Mouse (Mus musculus) cerebellum, adult 11 months (tissue): ENCODE measurements around the gene Atf3.
"Not testable (repeated sequence)": the region's sequence is repeated elsewhere in the genome, so short reads cannot be mapped to it uniquely, and the experiment has no call there.

Experiments used
- DNase-seq: peaks from one replicate; pipeline ENCODE4 v3.0.0; 2022

Gene Atf3

DNA sequence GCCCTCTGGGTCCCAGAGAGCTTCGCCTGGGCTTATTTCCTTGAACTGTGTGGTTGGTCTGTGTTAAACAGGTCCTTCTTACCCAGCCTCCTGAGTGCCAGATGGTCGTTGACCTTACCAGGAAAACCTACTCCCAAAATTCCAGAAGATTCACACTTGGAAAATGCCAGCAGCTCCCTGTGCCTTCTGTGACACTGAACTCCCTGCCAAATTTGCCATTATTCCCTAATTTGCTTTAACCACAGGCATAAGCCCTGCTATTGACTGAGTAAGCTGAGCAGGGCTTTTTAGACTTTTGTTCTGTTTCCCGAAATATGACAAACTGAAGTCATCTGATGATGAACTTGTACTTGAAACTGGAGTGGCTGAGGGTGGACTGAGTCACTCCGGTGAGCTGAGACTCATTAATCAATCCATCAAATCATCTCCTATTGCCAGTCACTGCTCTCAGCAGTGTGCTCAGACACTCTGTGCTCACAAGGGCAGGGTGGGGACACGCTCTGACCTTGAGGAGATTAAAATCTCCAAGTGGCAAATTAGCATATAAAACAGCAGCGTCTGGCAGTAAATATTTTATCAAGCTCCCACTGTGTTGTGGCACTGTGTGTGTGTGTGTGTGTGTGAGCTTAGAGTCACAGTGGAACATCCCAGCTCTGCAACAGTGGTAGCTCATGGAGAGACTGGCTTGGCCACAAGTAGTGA lies 28.0 kb downstream of the Atf3 start:
- no peak for DNase-seq

DNA sequence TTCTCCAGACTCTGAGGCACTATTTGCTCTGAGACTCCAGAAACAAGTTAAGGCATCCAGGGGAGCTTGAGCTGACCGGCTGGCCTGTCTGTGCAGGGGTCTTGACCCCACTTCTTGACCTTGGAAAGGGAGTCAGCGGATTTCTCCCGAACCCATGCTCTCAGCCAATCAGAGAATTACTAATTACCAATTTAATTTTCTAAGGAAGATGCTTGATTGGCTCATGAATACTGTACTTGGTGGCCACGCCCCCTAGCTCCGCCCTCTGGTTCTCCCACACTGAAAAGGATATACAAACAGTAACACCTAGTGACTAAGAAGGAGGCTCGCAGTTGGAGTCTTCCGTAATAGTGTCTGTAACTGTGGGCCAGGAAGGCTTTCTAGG lies 31.5 kb downstream of the Atf3 start:
- no peak for DNase-seq

DNA sequence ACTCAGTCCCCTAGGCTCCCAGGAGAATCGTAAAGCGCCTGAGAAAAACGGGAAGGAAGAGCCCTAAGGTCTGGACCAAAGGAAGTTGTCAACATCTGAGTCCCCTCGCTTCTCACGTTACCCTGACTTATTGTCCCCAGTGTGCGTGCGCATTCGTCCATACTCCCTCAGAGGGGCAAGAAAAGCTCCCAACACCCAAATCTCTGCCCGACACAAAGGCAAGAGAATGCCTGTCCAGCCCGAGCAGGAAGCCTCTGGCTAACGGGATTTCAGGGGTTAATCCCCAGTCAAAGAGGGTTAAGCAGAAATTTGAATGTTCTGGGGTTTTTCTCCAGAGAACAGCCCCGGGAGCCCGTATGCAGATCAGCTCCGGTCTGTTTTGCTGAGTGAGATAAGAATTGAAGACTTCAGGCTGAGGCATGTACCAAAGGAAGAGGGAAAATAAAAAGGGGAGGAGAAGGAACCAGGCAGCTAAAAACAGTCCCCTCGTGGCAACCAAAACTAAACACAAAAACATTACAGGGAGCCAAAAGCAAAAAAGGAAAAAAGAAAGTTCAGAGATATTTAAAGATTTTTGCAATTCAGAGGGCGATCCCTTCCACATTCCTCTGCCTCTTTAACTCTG lies 32.0 kb downstream of the Atf3 start:
- no peak for DNase-seq

DNA sequence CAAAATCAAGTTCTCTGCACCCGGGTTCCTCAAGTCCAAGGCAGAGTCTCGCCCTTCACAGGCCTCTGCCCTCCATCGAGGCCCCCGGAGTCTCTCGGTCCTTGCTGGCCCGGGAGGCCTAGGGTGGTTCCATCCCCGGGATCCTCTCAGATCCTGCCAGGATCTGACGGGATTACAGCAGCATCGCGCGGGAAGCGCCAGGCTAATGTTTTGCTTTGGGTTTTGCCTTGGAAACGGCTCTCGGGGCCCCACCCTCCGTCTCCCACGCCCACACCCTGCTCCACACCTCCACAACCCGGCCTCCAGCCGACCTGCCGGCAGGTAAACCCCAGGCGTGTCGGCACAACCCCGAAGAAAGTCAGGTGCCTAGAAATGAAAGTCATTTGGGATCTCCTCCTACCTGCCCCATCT lies 33.0 kb downstream of the Atf3 start:
- DNase-seq: no peak

DNA sequence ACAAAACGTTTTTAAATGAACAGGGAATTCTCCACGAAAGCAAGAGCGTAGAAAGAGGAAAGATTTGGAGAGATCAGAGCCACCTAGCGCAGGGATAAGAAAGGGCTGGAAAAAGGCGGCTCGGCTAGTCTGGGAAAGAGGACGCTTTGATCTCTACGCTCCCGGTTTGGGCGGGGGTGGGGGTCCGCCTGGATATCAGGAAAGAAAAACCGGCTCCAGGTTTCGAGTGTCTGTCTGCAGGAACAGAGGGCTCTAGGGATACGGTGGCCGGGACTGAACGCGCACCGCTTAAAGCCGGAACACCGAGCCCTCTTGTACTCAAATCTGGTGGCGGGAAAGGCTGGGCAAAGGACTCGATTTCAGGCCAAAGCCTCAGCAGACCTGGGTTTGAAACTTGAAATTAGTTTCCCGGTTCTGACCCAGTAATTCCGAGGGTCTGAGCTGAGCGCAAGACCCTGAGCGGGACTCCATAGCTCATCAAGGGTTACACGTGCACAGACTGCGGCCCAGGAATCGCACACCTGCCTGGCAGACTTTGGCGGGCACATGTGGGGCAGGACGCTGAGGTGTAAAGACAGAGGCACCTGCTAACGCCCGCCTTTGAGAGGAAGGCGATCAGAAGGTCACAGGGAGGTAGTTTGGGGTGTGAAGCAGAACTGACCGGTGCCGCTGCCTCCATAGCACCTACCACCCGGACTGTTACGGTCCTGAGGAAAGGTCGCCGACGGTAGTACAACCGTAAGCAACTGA lies 33.6 kb downstream of the Atf3 start:
- DNase-seq: no peak

DNA sequence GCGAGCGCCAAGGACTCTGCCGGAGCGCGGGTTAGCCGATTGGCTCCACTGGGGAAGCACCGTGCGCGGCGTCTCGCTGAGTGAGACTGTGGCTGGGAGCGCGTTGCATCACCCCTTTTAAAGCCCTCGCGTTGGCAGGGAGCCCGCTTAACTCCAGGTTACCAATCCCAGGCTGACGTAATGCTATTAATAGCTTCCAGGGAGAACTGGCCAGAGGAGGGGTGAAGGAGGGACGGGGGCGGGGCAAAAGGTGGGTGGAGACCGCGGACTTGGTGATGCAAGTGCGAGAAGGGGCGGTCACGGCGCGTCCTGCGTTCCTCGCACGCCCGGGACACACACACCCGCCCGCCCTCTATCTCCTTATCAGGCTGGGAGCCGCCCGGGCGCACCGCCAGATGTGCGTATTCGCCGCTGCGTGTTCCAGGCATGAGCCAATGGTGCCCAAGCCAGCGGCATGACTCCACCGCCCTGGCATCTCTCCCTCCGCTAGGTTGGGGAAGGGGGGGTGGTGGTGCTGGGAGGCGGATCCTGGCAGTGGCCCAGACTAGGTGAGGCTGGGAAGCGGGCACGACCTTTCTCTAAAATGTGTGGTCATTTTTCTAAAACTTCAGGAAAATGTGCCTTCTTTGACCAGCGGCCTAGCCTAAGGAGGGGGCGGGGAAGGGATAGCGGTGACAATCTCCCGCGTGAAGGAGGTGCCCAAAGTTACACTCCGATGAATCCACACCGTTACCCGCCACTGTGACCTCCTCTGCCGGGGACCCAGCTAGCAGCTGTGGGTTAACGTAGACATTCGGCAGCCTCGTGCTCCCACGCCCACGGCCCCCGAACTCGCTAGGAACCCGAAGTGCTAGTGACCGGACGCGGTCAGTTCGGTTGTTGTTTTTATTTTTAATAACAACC lies 34.4 kb downstream of the Atf3 start:
- DNase-seq: peak; percentile 79

DNA sequence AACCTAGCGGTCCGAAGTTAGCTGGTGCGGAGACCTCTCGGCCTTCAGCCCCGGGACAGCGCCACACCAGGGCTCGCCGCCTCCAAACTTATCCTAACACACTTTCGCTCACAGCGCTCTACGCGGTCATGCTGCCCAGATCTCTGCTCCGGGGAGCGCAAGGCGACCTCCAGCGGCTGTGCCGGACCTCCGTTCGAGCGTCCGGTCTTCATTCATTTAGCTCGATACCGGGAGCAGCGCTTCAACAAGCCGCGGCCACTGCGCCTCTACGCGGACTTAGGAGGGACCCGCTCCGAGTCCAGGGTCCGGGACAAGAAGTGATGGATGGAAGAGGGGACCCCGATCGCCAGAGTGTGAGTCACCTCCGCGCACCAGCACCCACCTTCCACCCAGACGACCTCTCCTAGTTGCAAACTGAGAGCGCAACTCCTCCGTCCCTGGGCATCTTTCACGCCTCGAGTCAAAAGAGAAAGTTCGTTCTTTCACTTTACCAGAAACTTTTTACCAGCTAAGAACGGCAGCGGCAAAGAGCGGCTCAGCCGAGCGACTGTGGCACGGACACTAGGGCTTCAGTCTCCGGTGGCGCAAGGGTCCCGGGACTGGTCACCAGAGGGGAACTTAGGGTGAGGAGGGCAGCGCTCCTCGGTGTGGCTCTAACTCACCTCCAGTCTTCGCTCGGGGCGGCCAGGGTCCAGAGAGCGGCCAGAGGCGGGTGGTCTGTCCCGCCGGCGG lies 35.2 kb downstream of the Atf3 start:
- peak; percentile 38 for DNase-seq

DNA sequence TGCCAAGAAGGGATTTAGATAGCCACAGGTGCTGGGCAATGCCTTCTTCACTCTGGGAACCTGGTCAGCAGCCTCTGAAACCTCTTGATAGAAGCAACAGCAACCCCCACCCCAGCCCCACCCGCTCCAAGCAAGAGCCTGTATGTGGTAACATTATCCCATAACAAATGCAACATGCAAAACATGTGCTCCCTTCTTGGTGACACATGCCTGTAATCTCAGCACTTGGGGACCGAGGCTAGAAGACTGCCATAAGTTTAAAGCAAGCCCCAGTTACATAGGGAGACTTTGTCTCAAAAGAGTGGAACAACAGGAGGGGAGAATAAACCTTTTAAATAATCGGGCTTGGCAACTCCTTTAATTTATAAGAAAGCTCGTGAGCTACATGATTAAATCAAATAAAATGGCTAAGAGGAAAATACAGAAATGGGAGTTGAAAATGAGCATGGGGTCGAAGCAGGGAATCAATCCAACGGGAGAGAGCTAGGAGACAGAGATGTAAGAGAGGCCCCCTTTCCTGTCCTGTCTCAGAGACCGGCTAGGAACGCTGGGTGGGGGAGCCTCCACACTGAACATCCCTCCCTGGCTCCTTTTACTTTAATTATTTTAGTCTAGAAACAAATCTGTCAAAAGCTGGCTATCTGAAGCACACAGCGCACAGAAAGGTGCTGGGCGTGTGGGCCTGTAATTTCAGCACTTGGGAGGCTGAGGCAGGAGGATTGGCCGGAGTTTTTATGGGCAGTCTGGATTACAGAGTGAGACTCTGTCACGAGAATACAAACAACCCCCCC lies 36.2 kb downstream of the Atf3 start:
- no peak for DNase-seq

DNA sequence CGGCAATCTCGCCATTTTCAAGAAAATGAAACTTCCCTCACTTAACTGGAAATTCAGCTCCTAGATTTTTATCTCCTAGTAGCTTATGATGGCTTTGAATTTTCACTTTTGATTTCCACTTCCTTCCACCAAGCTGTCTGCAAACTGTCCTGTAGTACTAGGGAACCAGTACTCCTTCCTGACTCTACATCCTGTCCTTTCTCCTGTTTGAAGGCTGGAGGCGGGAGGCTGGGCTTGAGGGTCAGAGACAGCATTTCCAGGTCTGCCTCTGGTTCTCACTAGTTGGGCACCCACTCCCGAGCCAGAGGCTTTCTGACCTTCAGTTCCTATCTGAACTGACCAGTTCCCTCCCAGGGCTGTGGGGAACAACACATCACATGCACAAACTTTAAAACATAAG lies 37.4 kb downstream of the Atf3 start:
- DNase-seq: no peak

DNA sequence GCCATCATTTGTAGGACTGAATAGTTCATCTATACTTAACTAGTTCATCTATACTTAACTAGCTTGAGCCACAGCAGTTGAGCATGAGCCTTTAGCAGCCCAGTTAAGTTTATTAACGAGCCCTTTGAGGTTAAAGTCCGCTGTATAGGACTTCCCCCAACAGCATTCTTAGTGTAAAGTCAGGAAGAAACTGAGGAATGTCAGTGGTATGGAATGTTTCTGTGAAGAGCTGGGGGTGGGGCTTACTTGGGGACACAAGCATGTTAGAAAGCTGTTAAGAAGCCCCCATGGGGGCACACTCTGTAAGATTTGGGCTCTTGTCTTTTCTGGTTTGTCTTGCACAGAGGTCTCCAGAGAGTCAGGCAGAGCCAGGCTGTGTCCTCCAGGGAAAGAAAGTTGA lies 38.0 kb downstream of the Atf3 start:
- no peak for DNase-seq

DNA sequence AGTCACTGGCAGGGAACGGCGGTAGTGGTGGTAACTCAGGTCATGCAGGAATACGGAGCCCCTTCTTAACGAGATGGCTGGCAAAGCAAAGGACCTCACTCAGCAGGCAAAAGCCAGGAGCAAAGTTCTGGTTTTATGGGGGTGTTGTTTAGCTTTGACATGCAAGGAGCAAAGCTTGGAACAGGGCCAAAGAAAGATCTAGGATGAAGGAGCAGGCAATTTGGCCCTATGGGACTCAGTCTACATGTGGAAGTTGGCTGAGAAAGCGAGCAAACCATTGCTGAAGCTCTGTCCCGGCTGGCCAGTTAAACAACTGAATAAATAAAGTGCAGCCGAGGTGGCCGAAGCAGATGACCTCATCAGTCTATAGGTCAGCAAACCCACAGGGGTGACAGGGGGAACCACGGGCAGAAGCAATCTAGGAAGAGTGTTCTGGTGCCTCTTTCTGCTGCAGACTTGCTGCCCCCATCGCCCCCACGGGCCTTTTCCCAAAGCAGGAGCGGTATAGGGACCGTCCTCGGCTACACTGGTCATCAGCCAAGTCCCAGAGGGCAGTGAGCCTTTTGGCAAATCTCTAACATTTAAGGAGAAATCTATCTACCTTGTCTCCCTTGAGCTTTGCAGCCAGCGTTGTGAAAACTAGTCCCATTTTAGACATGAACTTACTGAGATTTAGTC lies 39.2 kb downstream of the Atf3 start:
- no peak for DNase-seq

DNA sequence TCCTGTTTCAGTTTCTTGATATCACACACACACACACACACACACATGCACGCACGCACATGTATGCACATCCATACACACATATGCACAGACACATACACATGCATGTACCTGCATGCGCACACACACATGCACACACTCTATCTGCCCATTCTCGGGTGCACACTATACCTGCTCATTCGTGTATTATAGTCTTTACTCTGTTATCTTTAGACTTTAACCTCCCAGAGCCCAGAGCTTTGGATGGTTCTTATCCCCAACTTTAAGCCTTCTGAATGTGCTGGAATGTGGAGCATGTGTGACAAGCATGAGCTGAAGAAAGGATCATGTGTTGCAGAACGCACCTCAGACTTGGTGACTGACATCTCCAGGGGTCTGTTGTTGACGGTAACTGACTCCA lies 41.0 kb downstream of the Atf3 start:
- no peak for DNase-seq

DNA sequence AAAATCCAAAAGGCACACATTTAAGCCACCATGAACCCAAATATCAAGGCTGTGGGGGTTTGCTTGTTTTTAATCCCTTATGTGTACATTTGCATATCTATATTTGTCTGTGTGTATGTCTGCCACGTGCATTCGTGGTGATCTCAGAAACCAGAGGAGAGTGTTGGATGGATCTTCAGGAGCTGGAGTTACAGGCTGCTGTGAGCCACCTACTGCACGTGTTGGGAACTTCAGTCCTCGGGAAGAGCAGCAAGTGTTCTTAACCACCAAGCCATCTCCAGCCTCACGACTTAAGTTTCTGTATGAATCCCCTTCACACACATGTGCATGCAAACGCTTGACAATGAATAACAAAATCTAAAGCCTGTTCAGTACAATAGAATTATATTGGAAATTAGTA lies 45.4 kb downstream of the Atf3 start:
- no peak for DNase-seq

DNA sequence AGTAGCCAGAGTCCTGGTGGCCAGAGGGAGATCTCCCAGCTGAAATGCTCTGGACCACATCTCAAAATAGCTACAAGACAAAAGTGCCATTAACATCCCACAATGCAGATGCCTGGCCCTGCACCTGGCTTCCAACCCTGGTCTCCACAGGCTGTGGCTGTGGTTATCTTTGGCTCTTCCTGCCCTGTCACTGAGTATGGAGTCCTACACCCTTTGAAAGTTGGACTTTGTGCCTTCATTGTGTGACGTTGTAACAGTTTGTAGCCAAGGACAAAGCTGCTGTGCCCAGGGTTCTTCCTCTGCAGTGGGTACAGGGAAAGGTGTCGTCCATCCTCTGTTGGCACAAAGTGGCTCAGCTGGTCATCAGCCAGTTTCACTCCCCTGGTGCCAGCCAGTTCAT lies 47.4 kb downstream of the Atf3 start:
- no peak for DNase-seq

DNA sequence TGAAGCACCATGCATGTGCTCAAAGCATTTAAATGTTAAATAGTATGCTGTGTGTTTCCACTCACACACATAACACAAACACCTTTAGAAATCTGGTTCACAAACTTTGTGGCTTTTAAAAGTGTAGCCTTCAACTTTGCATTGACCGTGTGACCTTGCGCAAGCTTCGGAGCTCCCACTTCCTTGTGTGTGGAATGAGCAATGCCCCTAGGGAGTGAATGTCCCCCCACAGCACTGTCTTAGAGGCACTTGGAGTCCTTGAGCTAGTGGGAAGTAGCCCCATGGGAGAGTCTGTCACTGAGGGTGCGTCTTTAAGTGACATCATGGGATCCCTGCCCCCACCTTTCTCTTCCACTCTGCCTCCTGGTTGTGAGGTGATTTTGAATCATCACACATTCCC lies 51.6 kb downstream of the Atf3 start:
- DNase-seq: no peak

DNA sequence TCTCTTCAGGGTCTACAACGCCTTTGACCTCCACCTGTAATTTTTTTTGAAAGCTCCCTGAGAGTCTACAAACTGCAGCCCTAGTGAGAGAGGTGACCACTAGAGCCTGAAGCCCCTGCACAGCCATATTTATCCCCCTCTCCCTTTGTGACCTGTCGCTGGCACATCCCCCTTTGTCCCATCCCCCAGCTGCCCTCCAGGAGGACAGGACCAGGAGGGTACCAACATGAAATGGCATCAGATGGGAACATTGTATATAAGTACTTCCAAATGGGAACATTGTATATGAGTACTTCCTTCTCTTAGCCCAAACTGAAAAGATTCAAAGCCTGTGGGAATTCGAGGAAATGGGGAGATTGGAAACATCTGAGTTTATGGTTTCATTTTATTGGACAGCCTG lies 53.1 kb downstream of the Atf3 start, which contains the start of gene Fam71a:
Gene Fam71a (minus strand): TSS at position 101 of the 400 bp plus-strand sequence.
- DNase-seq: no peak

DNA sequence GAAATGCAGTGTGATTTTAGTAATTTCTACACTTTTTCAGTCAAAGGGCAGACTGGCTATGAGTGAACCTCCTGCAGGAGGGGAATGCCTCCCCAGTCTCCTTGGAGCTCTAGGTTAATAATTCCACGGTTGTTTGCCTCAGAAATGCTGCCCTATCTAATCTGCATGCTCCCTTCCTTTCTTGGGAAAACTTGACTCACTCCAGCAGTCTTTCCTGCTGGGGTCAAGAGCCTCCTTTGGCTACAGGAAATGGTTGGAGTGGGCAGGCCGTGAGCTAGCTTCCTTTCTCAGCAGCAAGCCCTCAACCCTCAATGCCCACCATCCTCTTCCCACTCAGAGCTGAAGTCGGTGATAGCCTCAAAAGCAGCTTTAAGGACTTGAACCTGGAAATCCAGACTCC lies 63.5 kb downstream of the Atf3 start:
- DNase-seq: no peak

DNA sequence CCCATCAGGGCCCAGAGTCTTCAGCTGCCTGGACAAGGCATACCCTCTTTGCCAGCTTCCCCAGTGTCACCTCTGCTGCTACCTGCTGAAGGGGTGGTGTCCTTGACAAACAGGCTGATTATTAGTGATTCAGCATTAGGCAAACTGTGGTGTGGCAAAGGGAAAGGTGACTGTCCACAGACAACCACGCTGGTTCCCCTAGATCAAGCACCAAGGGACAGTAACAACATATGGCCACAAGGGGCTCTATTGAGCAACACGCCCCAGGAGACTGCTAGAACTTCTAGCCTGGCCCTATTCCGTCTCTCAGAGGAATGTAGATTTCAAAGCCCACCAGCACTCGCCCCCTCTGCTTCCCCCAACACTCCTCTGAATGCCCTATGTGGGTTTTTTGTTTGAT lies 64.8 kb downstream of the Atf3 start:
- peak; percentile 15 for DNase-seq

DNA sequence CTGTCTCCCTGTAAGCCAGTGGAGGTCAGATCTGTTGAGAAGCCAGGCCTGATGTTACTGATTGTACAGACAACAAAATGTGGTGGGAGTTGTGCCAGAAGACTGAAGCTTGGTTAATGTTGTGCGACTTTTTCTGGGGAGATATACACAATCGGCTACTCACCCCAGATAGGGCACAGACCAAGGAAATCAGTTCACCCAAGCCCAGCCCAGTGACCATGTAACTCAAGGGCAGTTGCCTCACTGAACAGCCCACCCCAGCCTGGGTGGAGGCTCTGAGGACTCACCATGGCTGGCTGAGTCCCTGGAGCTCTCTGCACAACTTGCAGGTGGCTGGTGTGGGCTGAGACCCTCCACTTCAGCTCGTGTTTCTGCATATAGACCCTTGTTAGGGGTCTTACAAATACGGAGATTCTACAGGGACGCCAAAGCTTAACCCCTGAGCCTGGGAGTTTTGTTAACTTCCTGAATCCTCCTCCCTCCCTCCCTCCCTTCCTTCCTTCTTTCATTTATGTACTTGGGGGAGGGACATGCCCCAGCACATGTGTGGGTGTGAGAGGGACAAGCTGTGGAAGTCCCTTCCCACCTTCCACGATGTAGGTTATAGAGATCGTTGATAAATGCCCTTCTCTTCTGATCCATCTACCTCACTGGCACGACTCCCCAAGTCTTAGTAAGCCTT lies 66.8 kb downstream of the Atf3 start:
- no peak for DNase-seq

DNA sequence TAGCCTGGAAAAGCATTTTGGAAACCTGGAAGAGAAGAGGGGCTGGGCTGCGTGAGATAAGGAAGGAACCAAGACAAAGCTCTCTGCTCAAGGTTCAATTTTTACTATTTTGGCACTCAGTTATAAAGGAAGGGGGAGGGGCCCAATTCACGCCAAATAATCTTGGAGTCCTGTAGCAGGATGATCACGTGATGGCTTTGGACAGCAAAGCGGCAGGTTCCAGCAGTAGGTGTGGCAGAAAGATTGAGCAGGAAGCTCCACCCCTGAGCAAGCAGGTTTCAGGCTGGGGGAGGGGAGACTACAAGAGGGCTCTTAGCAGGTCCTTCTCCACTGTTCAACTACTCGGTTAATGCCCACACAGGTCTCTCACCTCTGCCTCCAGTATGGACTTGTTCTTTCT lies 68.3 kb downstream of the Atf3 start:
- not testable (repeated sequence) for DNase-seq
